ENCODE assay signal across 22 mouse cellular contexts in the genomic region with DNA sequence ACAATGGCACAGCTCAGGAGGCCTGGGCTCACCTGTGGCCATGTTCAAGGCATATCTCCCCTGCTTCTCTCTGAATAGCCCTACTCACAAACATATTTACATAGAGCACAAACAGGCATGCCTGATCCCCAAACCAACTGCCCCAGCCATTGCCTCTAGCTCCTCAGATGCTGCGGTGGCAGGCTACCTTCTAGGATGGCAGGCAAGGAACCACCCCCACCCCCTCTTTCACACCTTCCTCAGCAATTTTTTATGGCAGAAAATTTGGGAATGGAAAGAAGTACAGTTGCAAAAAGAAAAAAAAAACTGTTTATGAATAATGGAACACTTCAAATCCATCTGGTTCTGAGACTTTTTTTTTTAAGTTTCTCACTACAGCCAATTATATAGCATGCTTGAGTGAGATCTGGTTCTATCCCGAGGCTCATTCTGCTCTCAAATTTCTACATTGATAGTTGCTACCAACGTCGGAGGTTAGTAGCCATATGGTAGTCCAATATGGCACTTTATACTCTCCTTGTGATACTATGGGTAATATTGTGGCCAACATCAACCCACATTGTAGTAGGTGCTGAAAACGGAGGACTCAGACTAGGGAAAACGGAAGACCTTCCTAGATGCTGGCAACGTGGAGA.
A peak's percentile ranks its signal among the peaks of the same experiment; 100 is the strongest.
DNase-seq lines count a peak whose midpoint lies in the region; ATAC-seq and TF ChIP-seq lines count a peak whose summit lies in the region.
"Had no signal": no experiment of that assay in that cellular context is flagged by ENCODE, and none has a peak within 500 bp of the region (broad histone marks: within the 10 kb centered on the region; RNA-seq: fewer than 3 reads in every experiment).

No protein-coding gene starts in this region.

- ATAC-seq in forebrain, embryonic 15.5 days (replicated peaks), result peak; percentile 92
- ATAC-seq in forebrain, embryonic 12.5 days (ENCODE audit: low FRiP score), result no peak
- ATAC-seq in forebrain, postnatal 0 days, result peak; percentile 90
- ATAC-seq: activated CD4-positive, CD25-positive, alpha-beta regulatory T cell, adult 4 months; intestine, embryonic 15.5 days; Patski had no signal

- H3K4me1 ChIP-seq in forebrain, embryonic 15.5 days, result 0 out of 2 replicates have a peak, but pooled peaks cover 2% of the 10 kb centered on the region
- no peaks in the 10 kb centered on the region for H3K4me1 ChIP-seq in forebrain, embryonic 12.5 days
- H3K4me1 ChIP-seq in forebrain, postnatal 0 days (ENCODE audit: insufficient read depth), result no peaks in the 10 kb centered on the region
- H3K4me1 ChIP-seq: embryonic facial prominence, embryonic 15.5 days; heart, embryonic 12.5 days; hindbrain, embryonic 10.5 days; intestine, embryonic 15.5 days had no signal

- H3K9ac ChIP-seq in forebrain, embryonic 15.5 days (replicated peaks), result no peak overlapping the region
- no peak overlapping the region for H3K9ac ChIP-seq in forebrain, embryonic 12.5 days
- H3K9ac ChIP-seq in forebrain, postnatal 0 days, result no peak overlapping the region
- H3K9ac ChIP-seq: embryonic facial prominence, embryonic 15.5 days; heart, embryonic 12.5 days; hindbrain, embryonic 14.5 days; intestine, embryonic 15.5 days had no signal

- no peak overlapping the region for H3K4me3 ChIP-seq in forebrain, embryonic 15.5 days
- no peak overlapping the region for H3K4me3 ChIP-seq in forebrain, embryonic 12.5 days (replicated peaks)
- no peak overlapping the region for H3K4me3 ChIP-seq in forebrain, postnatal 0 days (ENCODE audit: low read depth, low read length)
- H3K4me3 ChIP-seq: embryonic facial prominence, embryonic 15.5 days; erythroblast, embryonic 14.5 days; gastrocnemius, adult 2 months; heart, embryonic 12.5 days; hindbrain, embryonic 10.5 days; intestine, embryonic 15.5 days had no signal

- no peaks in the 10 kb centered on the region for H3K36me3 ChIP-seq in forebrain, embryonic 15.5 days
- no peaks in the 10 kb centered on the region for H3K36me3 ChIP-seq in forebrain, embryonic 12.5 days (replicated peaks)
- H3K36me3 ChIP-seq in forebrain, postnatal 0 days (ENCODE audit: insufficient read depth), result no peaks in the 10 kb centered on the region
- H3K36me3 ChIP-seq: embryonic facial prominence, embryonic 15.5 days; heart, embryonic 12.5 days; hindbrain, embryonic 10.5 days; intestine, embryonic 15.5 days had no signal

- H3K9me3 ChIP-seq in forebrain, embryonic 15.5 days, result no peaks in the 10 kb centered on the region
- H3K9me3 ChIP-seq in forebrain, embryonic 12.5 days, result no peaks in the 10 kb centered on the region
- H3K9me3 ChIP-seq in forebrain, postnatal 0 days (ENCODE audit: low read length), result no peaks in the 10 kb centered on the region
- H3K9me3 ChIP-seq: embryonic facial prominence, embryonic 15.5 days; heart, embryonic 12.5 days; hindbrain, embryonic 10.5 days; intestine, embryonic 15.5 days had no signal

- H3K27ac ChIP-seq in forebrain, embryonic 15.5 days (replicated peaks), result peak overlapping the region; percentile 68
- H3K27ac ChIP-seq in forebrain, embryonic 12.5 days, result no peak overlapping the region
- H3K27ac ChIP-seq in forebrain, postnatal 0 days (ENCODE audit: low read depth, low read length), result peak overlapping the region; percentile 24; the same call in 1 of the 2 replicates
- H3K27ac ChIP-seq: embryonic facial prominence, embryonic 15.5 days; gastrocnemius, adult 2 months; hindbrain, embryonic 10.5 days; hindbrain, embryonic 14.5 days; intestine, embryonic 15.5 days had no signal

- WGBS in forebrain, embryonic 15.5 days, result 62% methylated on average over 7 of the region's 7 CpGs
- WGBS in forebrain, embryonic 12.5 days, result 85% methylated on average over 7 of the region's 7 CpGs
- 56% methylated on average over 7 of the region's 7 CpGs for WGBS in forebrain, postnatal 0 days

- no peaks in the 10 kb centered on the region for H3K27me3 ChIP-seq in forebrain, embryonic 15.5 days
- no peaks in the 10 kb centered on the region for H3K27me3 ChIP-seq in forebrain, embryonic 12.5 days
- H3K27me3 ChIP-seq in forebrain, postnatal 0 days (ENCODE audit: insufficient read depth, low read length), result no peaks in the 10 kb centered on the region
- H3K27me3 ChIP-seq: CH12.LX; embryonic facial prominence, embryonic 15.5 days; heart, embryonic 12.5 days; intestine, embryonic 15.5 days; Patski had no signal

- TF ChIP-seq CTCF in forebrain, postnatal 0 days (IDR thresholded peaks at IDR 0.05; ENCODE audit: low read depth), result no peak

- DNase-seq in right cerebral cortex, adult 18-20 months, result peak; percentile 19
- DNase-seq in right cerebral cortex, postnatal 25 days, result no peak
- peak; percentile 62 for DNase-seq in forebrain, postnatal 0 days
- DNase-seq in cerebellum, adult 11 months, result no peak
- DNase-seq: adrenal gland, adult 2 months; adrenal gland, postnatal 25 days; cerebellum, adult 2 months; cerebellum, postnatal 10 days; gastrocnemius, adult 2 months; gastrocnemius, postnatal 25 days; kidney, adult 2 months had no signal

- no peak overlapping the region for H3K4me2 ChIP-seq in forebrain, embryonic 15.5 days (replicated peaks)
- H3K4me2 ChIP-seq in forebrain, embryonic 12.5 days, result no peak overlapping the region
- H3K4me2 ChIP-seq in forebrain, postnatal 0 days (ENCODE audit: low read depth), result no peak overlapping the region
- H3K4me2 ChIP-seq: embryonic facial prominence, embryonic 15.5 days; heart, embryonic 12.5 days; hindbrain, embryonic 14.5 days; intestine, embryonic 15.5 days had no signal

Comparison
In these comparisons a context has a peak if more than half of its experiments do, and no peak if none do; other contexts are left out.
1. DNase-seq: peak in right cerebral cortex, adult 18-20 months (single experiment) and forebrain, postnatal 0 days (single experiment); none in right cerebral cortex, postnatal 25 days (single experiment) and cerebellum, adult 11 months (single experiment).